Comparison of ENCODE assay signal across 9 mouse cellular contexts in genomic region chr6:129088161-129088560, GRCm38 (mm10). TPM values are rescaled to one million over a fixed set of nuclear protein-coding genes. Genes with fewer than 3 reads are reported as not detected.
A peak's percentile ranks its signal among the peaks of the same experiment; 100 is the strongest.
DNase-seq lines count a peak whose midpoint lies in the region; ATAC-seq lines count a peak whose summit lies in the region.
"Had no signal": no experiment of that assay in that cellular context is flagged by ENCODE, and none has a peak within 500 bp of the region (broad histone marks: within the 10 kb centered on the region; RNA-seq: fewer than 3 reads in every experiment).

No protein-coding gene starts in this region.

- no peaks in the 10 kb centered on the region for H3K4me1 ChIP-seq in liver, embryonic 11.5 days (replicated peaks; ENCODE audit: control insufficient read depth, insufficient read depth, low read length)
- H3K4me1 ChIP-seq in forebrain, embryonic 11.5 days (replicated peaks; ENCODE audit: control insufficient read depth, insufficient read depth, low read length), result no peaks in the 10 kb centered on the region
- H3K4me1 ChIP-seq: midbrain, embryonic 12.5 days had no signal

- H3K27ac ChIP-seq in liver, embryonic 11.5 days (ENCODE audit: low read depth, low read length), result no peak overlapping the region
- H3K27ac ChIP-seq in forebrain, embryonic 11.5 days (ENCODE audit: low read depth, low read length), result no peak overlapping the region
- H3K27ac ChIP-seq: midbrain, embryonic 12.5 days had no signal

- no peaks in the 10 kb centered on the region for H3K27me3 ChIP-seq in liver, embryonic 11.5 days (replicated peaks; ENCODE audit: control insufficient read depth, insufficient read depth, low read length)
- H3K27me3 ChIP-seq in forebrain, embryonic 11.5 days (ENCODE audit: control insufficient read depth, insufficient read depth, low read length), result no peaks in the 10 kb centered on the region
- H3K27me3 ChIP-seq: midbrain, embryonic 12.5 days had no signal

- H3K9me3 ChIP-seq in liver, embryonic 11.5 days (ENCODE audit: control insufficient read depth, low read length), result peaks cover 2% of the 10 kb centered on the region; the same call in 1 of the 2 replicates
- no peaks in the 10 kb centered on the region for H3K9me3 ChIP-seq in forebrain, embryonic 11.5 days (ENCODE audit: control insufficient read depth, low read length)
- H3K9me3 ChIP-seq: midbrain, embryonic 12.5 days had no signal

- H3K9ac ChIP-seq in liver, embryonic 11.5 days (ENCODE audit: low read depth, low read length), result no peak overlapping the region
- H3K9ac ChIP-seq in forebrain, embryonic 11.5 days (ENCODE audit: low read length), result no peak overlapping the region
- H3K9ac ChIP-seq: midbrain, embryonic 12.5 days had no signal

- H3K4me3 ChIP-seq in liver, embryonic 11.5 days (ENCODE audit: low read depth, low read length), result no peak overlapping the region
- no peak overlapping the region for H3K4me3 ChIP-seq in forebrain, embryonic 11.5 days (ENCODE audit: low read depth, low read length)
- H3K4me3 ChIP-seq: midbrain, embryonic 12.5 days had no signal

- 79% methylated on average over 1 of the region's 1 CpGs for WGBS in liver, embryonic 11.5 days
- 88% methylated on average over 1 of the region's 1 CpGs for WGBS in forebrain, embryonic 11.5 days

- no peak for ATAC-seq in liver, embryonic 11.5 days (replicated peaks; ENCODE audit: low FRiP score)
- ATAC-seq in forebrain, embryonic 11.5 days (replicated peaks; ENCODE audit: low FRiP score), result no peak

- no peak overlapping the region for H3K4me2 ChIP-seq in liver, embryonic 11.5 days
- H3K4me2 ChIP-seq in forebrain, embryonic 11.5 days (ENCODE audit: low read depth, low read length, severe bottlenecking), result no peak overlapping the region
- H3K4me2 ChIP-seq: midbrain, embryonic 12.5 days had no signal

- peak; percentile 41 to 44 for DNase-seq in cerebellum, postnatal 14 days
- no peak for DNase-seq in cerebellum, adult 9-11 months
- DNase-seq in liver, result peak; percentile 5
- no peak for DNase-seq in liver, embryonic 11.5 days (ENCODE audit: low spot score)
- peak; percentile 9 for DNase-seq in forelimb bud, embryonic 11.5 days (ENCODE audit: low read depth, low spot score)
- DNase-seq in right cerebral cortex, postnatal 4 days, result peak; percentile 31
- no peak for DNase-seq in forebrain, embryonic 11.5 days (ENCODE audit: low spot score)
- no peak for DNase-seq in embryo, embryonic 10 days (ENCODE audit: low spot score)

- H3K36me3 ChIP-seq in liver, embryonic 11.5 days (ENCODE audit: control insufficient read depth, insufficient read depth, low read length), result no peaks in the 10 kb centered on the region
- H3K36me3 ChIP-seq in forebrain, embryonic 11.5 days (ENCODE audit: control insufficient read depth, insufficient read depth, low read length), result no peaks in the 10 kb centered on the region
- H3K36me3 ChIP-seq: midbrain, embryonic 12.5 days had no signal

RNA-seq across cellular contexts. Expression of gene Clec2e, which starts 12.6 kb away (rescaled TPM):
- polyA plus RNA-seq in liver, embryonic 11.5 days (2014; fragmentation: Nextera tagmentation; extraction: Ambion mirVana), result not detected in 2 replicates
- not detected in 2 replicates for polyA plus RNA-seq in forebrain, embryonic 11.5 days (2014; fragmentation: Nextera tagmentation; extraction: Ambion mirVana)
- polyA plus RNA-seq: midbrain, embryonic 12.5 days had no signal

RNA-seq across cellular contexts. Expression of gene Klrb1f, which starts 42.5 kb away (rescaled TPM):
- 0.29 and 0.51 TPM in 2 replicates for polyA plus RNA-seq in liver, embryonic 11.5 days (2014; fragmentation: Nextera tagmentation; extraction: Ambion mirVana)
- polyA plus RNA-seq in forebrain, embryonic 11.5 days (2014; fragmentation: Nextera tagmentation; extraction: Ambion mirVana), result 0.23 TPM in 1 of 2 replicates, not detected in the other
- polyA plus RNA-seq: midbrain, embryonic 12.5 days had no signal

Comparison
In these comparisons a context has a peak if more than half of its experiments do, and no peak if none do; other contexts are left out.
1. DNase-seq: peak in cerebellum, postnatal 14 days (2 of 2), liver (single experiment), forelimb bud, embryonic 11.5 days (single experiment) and right cerebral cortex, postnatal 4 days (single experiment); none in cerebellum, adult 9-11 months (single experiment), liver, embryonic 11.5 days (single experiment), forebrain, embryonic 11.5 days (single experiment) and embryo, embryonic 10 days (single experiment).